Mouse (Mus musculus) hindbrain, embryonic 11.5 days (tissue): ENCODE measurements at regions not wholly inside any gene's neighbourhood (a gene's known extent, or its start where the extent isn't known, plus 50 kb on each side); places are given as distances from the start of the nearest gene placed in this dataset.
"Not testable (repeated sequence)": the region's sequence is repeated elsewhere in the genome, so short reads cannot be mapped to it uniquely, and the experiment has no call there.

ENCODE experiments used
- ATAC-seq: fragments of 200-750 bp; cut with Nextera tagmentation; 2 replicates; pipeline ENCODE4 v1.8.0; 2017; ENCODE audit warnings: mild to moderate bottlenecking, moderate TSS enrichment, moderate library complexity; ENCODE audit not compliant: low FRiP score
- DNase-seq: peaks from one replicate; pipeline ENCODE4 v3.0.0-alpha.2; 2015; ENCODE audit warnings: low spot score
- H3K27ac ChIP-seq: fragments of 300-500 bp; sonication (generic); 2 replicates; pipeline ENCODE4 v1.5.1; 2014; ENCODE audit warnings: mild to moderate bottlenecking, low read depth, low read length
- H3K27me3 ChIP-seq: fragments of 300-500 bp; sonication (generic); 2 replicates; pipeline ENCODE4 v1.6.1; 2014; ENCODE audit warnings: mild to moderate bottlenecking, low read length, moderate library complexity, mixed read lengths; ENCODE audit not compliant: control insufficient read depth, insufficient read depth
- H3K36me3 ChIP-seq: fragments of 300-500 bp; sonication (generic); 2 replicates; pipeline ENCODE4 v1.6.1; 2014; ENCODE audit warnings: mild to moderate bottlenecking, low read length, moderate library complexity, mixed read lengths; ENCODE audit not compliant: control insufficient read depth, insufficient read depth
- H3K4me1 ChIP-seq: fragments of 300-500 bp; sonication (generic); replicated peaks from 2 replicates; pipeline ENCODE4 v1.6.1; 2014; ENCODE audit warnings: low read length, mixed read lengths; ENCODE audit not compliant: control insufficient read depth, insufficient read depth
- H3K4me2 ChIP-seq: fragments of 300-500 bp; sonication (generic); replicated peaks from 2 replicates; pipeline ENCODE4 v1.6.1; 2014; ENCODE audit warnings: mild to moderate bottlenecking, low read depth, low read length
- H3K4me3 ChIP-seq: fragments of 300-500 bp; sonication (generic); 2 replicates; pipeline ENCODE4 v1.5.1; 2014; ENCODE audit warnings: low read depth, low read length
- H3K9ac ChIP-seq: fragments of 300-500 bp; sonication (generic); 2 replicates; pipeline ENCODE4 v1.6.1; 2014; ENCODE audit warnings: low read depth, low read length
- H3K9me3 ChIP-seq: fragments of 300-500 bp; sonication (generic); 2 replicates; pipeline ENCODE4 v1.6.1; 2016; ENCODE audit warnings: low read length; ENCODE audit not compliant: control insufficient read depth
- WGBS: fragments of 180-500 bp; shearing (Covaris S2); extraction: QIAGEN DNeasy Blood & Tissue Kit; methylation state at CpG from one replicate; pipeline ENCODE4 v1.1.7; 2014; 5-methylcytosine and 5-hydroxymethylcytosine counted together

DNA sequence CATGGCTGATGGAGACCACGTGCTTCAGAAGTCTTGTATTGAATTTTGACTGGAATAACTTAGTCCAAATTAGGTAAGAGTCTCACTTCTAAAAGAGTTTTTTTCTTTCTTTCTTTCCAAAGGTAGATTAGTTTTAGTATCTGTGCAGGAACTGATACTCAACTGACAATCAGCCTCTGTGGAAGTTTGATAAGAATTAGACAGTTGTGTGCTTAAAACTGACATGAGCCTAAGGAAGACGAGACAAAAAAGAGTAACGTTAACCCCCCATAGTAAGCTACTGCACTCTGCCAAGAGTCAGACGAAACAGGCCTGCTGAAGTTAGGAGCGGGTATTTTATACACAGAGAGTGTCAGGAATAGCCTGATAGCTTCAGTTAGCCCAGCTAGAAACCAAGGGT, 317.3 kb downstream of the Vrk1 start:
- H3K27ac ChIP-seq: no peak overlapping the region

DNA sequence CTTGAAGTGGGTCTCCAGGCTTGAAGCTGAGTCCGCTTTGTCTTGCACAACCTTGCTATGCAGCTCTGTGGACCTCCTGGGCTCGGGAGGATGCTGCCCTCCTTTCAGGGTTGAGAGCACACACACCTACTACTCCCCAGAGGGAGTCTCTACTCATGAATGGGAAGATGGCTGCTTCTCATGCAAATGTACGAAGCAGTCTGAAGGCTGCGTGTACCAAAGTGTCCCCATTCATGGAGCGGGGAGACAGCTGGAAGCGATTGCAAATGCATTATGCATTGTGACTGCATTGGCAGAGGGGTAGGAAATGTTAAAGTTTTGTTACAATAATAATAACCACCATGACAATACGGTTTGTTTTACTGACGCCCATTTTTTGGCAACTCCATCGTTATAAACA, 347.8 kb downstream of the Vrk1 start:
- ATAC-seq (no peak), DNase-seq (no peak)
- H3K27me3 ChIP-seq: no peaks in the 10 kb centered on the region
- no peaks in the 10 kb centered on the region for H3K36me3 ChIP-seq
- no peak overlapping the region for H3K9ac ChIP-seq
- no peaks in the 10 kb centered on the region for H3K9me3 ChIP-seq
- H3K4me3 ChIP-seq: no peak overlapping the region
- no peaks in the 10 kb centered on the region; the same call in 1 of the 2 replicates for H3K4me1 ChIP-seq
- H3K4me2 ChIP-seq: no peak overlapping the region
- WGBS: 67% methylated on average over 9 of the region's 9 CpGs
- H3K27ac ChIP-seq: no peak overlapping the region

More for the DNA sequence above, 317.3 kb downstream of the Vrk1 start:
- Histone ChIP-seq H3K9ac (no peak overlapping the region), H3K4me3 (no peak overlapping the region), H3K4me1 (no peaks in the 10 kb centered on the region), H3K27me3 (peaks cover 25% of the 10 kb centered on the region), H3K36me3 (no peaks in the 10 kb centered on the region), H3K4me2 (no peak overlapping the region), H3K9me3 (no peaks in the 10 kb centered on the region)
- WGBS: 77% methylated on average over 5 of the region's 5 CpGs
- DNase-seq: no peak
- no peak for ATAC-seq

DNA sequence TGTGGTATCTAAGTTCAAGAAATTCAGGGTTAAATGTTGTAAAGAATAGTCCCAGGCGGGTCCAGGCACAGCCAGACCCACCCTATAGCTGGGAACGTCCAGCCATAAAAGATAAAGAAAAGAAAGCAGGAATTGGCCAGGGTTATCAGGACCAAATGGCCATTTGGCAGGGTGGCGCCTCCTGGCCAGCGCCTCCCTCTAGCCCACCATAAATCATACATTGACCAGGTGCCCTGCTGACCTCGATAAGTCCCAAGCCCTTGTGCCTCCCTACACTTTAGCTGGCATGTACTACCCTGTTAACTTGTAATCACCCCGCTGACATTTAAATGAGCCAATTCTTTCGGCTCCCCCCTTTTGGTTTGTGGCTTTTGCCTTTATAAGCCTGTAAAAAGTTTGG, 351.6 kb downstream of the Vrk1 start:
- H3K4me3 ChIP-seq, H3K4me1 ChIP-seq, H3K27ac ChIP-seq, H3K27me3 ChIP-seq, H3K4me2 ChIP-seq, DNase-seq, H3K9ac ChIP-seq, H3K36me3 ChIP-seq, ATAC-seq, H3K9me3 ChIP-seq: not testable (repeated sequence)
- 80% methylated on average over 7 of the region's 7 CpGs for WGBS

DNA sequence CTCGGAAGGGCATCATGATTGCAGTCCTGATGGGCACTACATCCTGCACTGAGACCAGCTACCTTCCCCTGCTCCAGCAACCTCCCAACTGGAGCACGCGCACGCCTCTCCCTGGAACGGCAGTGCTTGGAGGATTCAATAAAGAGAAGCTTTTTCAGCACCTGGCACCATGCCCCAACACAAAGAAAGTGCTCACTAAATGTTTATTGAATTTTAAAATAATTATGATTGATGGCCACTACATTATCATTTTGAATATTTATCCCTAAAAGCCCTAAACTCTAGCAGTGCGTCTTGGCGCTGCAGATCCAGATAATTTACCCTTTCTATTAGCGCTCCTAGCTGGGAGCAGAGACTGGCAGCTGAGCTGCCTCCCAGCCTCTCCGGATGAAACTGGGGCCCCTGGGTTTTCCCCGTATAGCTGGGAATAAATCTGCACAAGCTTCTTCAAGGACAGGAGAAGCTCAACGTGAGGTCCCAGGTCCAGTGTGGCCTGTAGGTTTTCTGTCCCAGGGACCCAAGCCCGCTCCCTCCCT, 364.9 kb downstream of the Vrk1 start:
- no peak overlapping the region for H3K27ac ChIP-seq
- 64% methylated on average over 12 of the region's 12 CpGs for WGBS

DNA sequence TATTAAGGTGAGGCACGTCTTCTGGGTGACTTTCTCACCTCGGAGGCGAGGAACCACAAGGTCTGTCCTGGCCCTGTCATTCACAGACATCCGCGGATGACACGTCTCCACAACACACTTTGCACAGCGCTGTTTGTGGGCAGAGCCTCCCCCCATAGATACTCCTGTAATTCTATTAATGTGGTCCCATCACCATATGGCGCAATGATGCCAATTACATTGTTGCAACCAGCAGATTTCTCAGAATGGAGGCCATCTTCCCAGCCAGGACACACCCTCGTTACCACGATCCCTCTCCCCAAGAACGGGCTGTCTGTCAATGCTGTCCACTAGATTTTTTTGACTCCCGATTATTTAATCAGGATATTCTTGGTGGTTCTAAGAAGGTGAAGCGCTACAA, 365.9 kb downstream of the Vrk1 start:
- Histone ChIP-seq H3K9ac (no peak overlapping the region), H3K4me1 (no peaks in the 10 kb centered on the region), H3K27ac (no peak overlapping the region), H3K36me3 (no peaks in the 10 kb centered on the region), H3K9me3 (no peaks in the 10 kb centered on the region), H3K27me3 (no peaks in the 10 kb centered on the region), H3K4me3 (no peak overlapping the region), H3K4me2 (no peak overlapping the region)
- 88% methylated on average over 13 of the region's 13 CpGs for WGBS
- ATAC-seq (no peak), DNase-seq (no peak)

More for the DNA sequence above, 364.9 kb downstream of the Vrk1 start:
- Histone ChIP-seq H3K9ac (no peak overlapping the region), H3K9me3 (no peaks in the 10 kb centered on the region), H3K27me3 (no peaks in the 10 kb centered on the region), H3K4me3 (no peak overlapping the region), H3K4me1 (no peaks in the 10 kb centered on the region), H3K36me3 (no peaks in the 10 kb centered on the region), H3K4me2 (no peak overlapping the region)
- no peak for ATAC-seq
- DNase-seq: no peak

DNA sequence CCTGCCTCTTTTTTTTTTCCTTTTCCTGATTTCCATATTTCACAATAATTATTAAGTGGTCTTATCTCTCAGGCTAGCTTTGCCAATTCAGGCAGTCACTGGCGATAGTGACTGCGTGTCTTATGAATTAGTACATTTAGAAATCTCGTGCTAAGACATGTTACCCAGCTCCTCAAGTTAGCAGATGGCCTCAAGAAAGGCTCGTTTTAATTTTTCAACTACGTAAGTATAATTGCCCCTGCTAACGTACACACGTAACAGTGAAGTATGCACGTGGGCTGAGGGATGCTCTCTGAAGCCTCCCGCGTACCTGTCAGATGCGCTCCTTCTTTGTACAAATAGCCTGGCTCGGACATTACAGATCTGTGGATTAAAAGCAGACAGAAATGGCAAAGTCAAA, 366.8 kb downstream of the Vrk1 start:
- H3K27me3 ChIP-seq: no peaks in the 10 kb centered on the region
- no peaks in the 10 kb centered on the region for H3K36me3 ChIP-seq
- no peak overlapping the region for H3K27ac ChIP-seq
- H3K4me2 ChIP-seq: no peak overlapping the region
- 85% methylated on average over 12 of the region's 12 CpGs for WGBS
- ATAC-seq (no peak), DNase-seq (no peak)
- H3K4me1 ChIP-seq: no peaks in the 10 kb centered on the region
- no peaks in the 10 kb centered on the region for H3K9me3 ChIP-seq
- H3K4me3 ChIP-seq: no peak overlapping the region
- no peak overlapping the region for H3K9ac ChIP-seq

DNA sequence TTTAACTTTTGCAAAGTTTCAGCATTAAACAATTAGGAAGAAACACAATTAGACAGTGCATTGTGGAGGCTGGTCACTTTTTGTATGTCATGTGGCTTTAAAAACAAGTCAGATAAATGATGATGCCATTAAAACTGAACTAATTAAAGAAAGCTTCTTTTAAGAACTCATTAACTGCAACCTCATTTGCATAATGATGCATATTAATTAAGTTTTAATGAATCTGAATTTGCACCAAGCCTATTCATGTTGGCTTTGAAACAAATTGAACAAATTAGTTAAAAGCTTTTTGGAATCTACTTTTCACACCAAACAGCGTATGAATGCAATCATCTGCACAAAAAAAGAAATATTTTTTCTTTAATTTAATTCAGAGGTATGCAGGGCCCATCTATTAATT, 367.3 kb downstream of the Vrk1 start:
- Histone ChIP-seq H3K4me2 (no peak overlapping the region), H3K27me3 (no peaks in the 10 kb centered on the region), H3K36me3 (no peaks in the 10 kb centered on the region), H3K9me3 (no peaks in the 10 kb centered on the region), H3K9ac (no peak overlapping the region), H3K27ac (no peak overlapping the region), H3K4me3 (no peak overlapping the region), H3K4me1 (no peaks in the 10 kb centered on the region)
- WGBS: 91% methylated on average over 1 of the region's 1 CpGs
- no peak for ATAC-seq
- DNase-seq: no peak

DNA sequence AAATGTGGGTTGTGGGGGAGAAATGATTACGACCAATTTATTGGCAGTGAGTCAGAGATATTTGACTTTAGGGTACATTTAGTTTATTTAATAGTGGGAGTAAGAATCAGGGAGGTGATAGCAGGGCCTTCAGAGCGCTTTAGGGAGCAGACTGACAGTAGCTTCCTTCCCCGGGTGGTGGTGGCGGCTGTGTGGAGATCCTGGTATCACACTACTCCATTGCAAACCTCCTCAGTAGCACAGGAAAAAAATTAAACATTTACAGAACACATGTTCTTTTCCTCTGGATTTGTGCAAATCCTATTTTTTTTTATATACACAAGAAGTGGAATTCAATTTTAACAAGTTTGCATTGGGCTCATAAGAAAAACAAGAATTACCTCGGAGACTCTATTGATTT, 367.7 kb downstream of the Vrk1 start:
- Histone ChIP-seq H3K4me1 (no peaks in the 10 kb centered on the region), H3K9me3 (no peaks in the 10 kb centered on the region), H3K27ac (no peak overlapping the region), H3K9ac (no peak overlapping the region), H3K4me3 (no peak overlapping the region), H3K27me3 (no peaks in the 10 kb centered on the region), H3K36me3 (no peaks in the 10 kb centered on the region), H3K4me2 (no peak overlapping the region)
- no peak for DNase-seq
- no peak for ATAC-seq
- 76% methylated on average over 5 of the region's 5 CpGs for WGBS

DNA sequence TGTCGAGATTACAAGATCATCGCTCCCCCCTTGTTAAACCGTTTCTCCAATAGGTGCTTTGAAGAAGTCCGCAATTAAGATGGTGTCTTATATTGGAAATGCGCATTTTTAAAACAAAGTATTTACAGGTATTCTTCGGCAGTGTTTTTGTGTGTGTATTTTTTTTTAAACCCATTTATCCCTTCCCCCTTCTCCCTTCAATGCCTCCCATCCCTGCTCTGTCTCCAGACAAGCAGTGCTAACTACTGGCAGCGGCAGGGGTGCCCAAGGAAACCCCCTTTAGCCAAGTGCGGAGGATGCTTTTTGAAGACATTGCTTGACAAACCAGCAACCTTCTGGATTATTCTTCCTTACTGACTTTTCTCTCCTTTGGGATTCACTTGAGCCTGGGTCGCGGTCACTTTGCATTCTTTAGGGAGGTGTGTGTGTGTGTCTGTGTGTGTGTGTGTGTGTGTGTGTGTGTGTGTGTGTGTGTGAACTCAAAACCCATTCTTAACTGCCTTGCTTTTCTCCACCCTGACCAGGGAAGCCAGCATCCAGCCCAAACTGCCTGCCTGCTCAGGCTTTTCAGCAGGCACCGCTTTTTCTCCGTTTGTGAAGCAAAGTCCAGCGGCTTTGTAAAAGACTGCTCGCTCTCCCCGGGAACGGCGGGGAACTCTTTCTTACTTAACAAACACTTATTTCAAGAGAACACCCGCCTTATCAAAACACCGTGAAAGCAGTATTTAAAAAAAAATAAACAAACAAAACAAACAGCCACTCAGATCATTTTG, 368.5 kb downstream of the Vrk1 start:
- Histone ChIP-seq H3K4me1 (no peaks in the 10 kb centered on the region), H3K27me3 (no peaks in the 10 kb centered on the region), H3K9me3 (no peaks in the 10 kb centered on the region), H3K4me2 (peak overlapping the region; percentile 43), H3K4me3 (peak overlapping the region; percentile 27), H3K9ac (peak overlapping the region; percentile 15; the same call in 1 of the 2 replicates), H3K36me3 (no peaks in the 10 kb centered on the region), H3K27ac (no peak overlapping the region)
- no peak for ATAC-seq
- 21% methylated on average over 19 of the region's 19 CpGs for WGBS
- peak; percentile 54 for DNase-seq
